Mouse (Mus musculus) B cell, adult 2 months (primary cell): ENCODE measurements around the gene Rcvrn.

Experiments used
- DNase-seq, 2 experiments: peaks; one replicate each; pipeline ENCODE4 v3.0.0; 2022

The Rcvrn gene

GRCm38 (mm10) chr11:67670031-67670430 is 25.1 kb upstream of the Rcvrn start:
- no peak for DNase-seq

GRCm38 (mm10) chr11:67672140-67672539 is 23.0 kb upstream of the Rcvrn start:
- DNase-seq: no peak

GRCm38 (mm10) chr11:67675562-67676540 is 19.3 kb upstream of the Rcvrn start:
- DNase-seq: peak; percentile 53 to 54

GRCm38 (mm10) chr11:67679300-67679699 is 15.8 kb upstream of the Rcvrn start:
- no peak for DNase-seq

- no peak for DNase-seq
Measured at GRCm38 (mm10) chr11:67679930-67680329, 15.2 kb upstream of the Rcvrn start.

GRCm38 (mm10) chr11:67681871-67682270 is 13.3 kb upstream of the Rcvrn start:
- no peak for DNase-seq

GRCm38 (mm10) chr11:67686109-67686508 is 9.0 kb upstream of the Rcvrn start:
- DNase-seq: no peak

- DNase-seq: no peak
Measured at GRCm38 (mm10) chr11:67712976-67713375, 17.9 kb downstream of the Rcvrn start.

GRCm38 (mm10) chr11:67715382-67715781 is 20.3 kb downstream of the Rcvrn start:
- no peak for DNase-seq

- DNase-seq: no peak
Measured at GRCm38 (mm10) chr11:67721485-67721884, 26.4 kb downstream of the Rcvrn start.

- no peak for DNase-seq
Measured at GRCm38 (mm10) chr11:67722399-67723156, 27.5 kb downstream of the Rcvrn start.

GRCm38 (mm10) chr11:67723231-67724013 is 28.3 kb downstream of the Rcvrn start:
- no peak for DNase-seq

- DNase-seq: no peak
Measured at GRCm38 (mm10) chr11:67727095-67727494, 32.0 kb downstream of the Rcvrn start.

- DNase-seq: no peak
Measured at GRCm38 (mm10) chr11:67728726-67729125, 33.6 kb downstream of the Rcvrn start.

- no peak for DNase-seq
Measured at GRCm38 (mm10) chr11:67731056-67731455, 35.9 kb downstream of the Rcvrn start.

- DNase-seq: no peak
Measured at GRCm38 (mm10) chr11:67733726-67734125, 38.6 kb downstream of the Rcvrn start.

- DNase-seq: no peak
Measured at GRCm38 (mm10) chr11:67734597-67734996, 39.5 kb downstream of the Rcvrn start.

GRCm38 (mm10) chr11:67738345-67738744 is 43.2 kb downstream of the Rcvrn start:
- DNase-seq: no peak

- DNase-seq: no peak
Measured at GRCm38 (mm10) chr11:67738846-67739490, 43.8 kb downstream of the Rcvrn start.

GRCm38 (mm10) chr11:67741569-67741968 is 46.4 kb downstream of the Rcvrn start:
- DNase-seq: no peak
